Comparison of ENCODE assay signal across 9 mouse cellular contexts in the genomic region with DNA sequence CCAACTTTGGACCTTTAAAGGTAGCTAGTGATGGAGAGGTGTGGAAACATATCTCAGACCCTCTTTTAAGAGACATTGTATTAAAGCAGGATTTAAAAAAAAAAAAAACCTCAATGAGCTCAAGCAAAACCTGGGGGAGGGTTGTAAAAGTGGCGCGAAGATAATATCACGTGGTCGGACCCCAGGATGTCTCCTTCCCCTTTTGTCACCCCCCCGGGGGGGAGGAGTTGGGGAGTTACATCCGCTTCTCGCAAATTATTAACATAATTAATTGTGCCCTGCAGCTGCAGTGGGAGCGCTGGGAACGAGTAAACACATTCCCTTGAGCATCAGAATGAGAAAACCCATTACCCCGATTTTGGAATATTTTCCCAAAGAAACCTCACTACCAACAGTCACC. TPM values are rescaled to one million over a fixed set of nuclear protein-coding genes. Genes with fewer than 3 reads are reported as not detected.
A peak's percentile ranks its signal among the peaks of the same experiment; 100 is the strongest.
DNase-seq lines count a peak whose midpoint lies in the region; ATAC-seq lines count a peak whose summit lies in the region.
"Had no signal": no experiment of that assay in that cellular context is flagged by ENCODE, and none has a peak within 500 bp of the region (broad histone marks: within the 10 kb centered on the region; RNA-seq: fewer than 3 reads in every experiment).

No protein-coding gene starts in this region.

- H3K4me2 ChIP-seq in heart, embryonic 12.5 days = peak overlapping the region; percentile 93
- H3K4me2 ChIP-seq in midbrain, embryonic 12.5 days (replicated peaks) = 0 out of 2 replicates have a peak overlapping the region, but pooled peaks have one; percentile 80
- H3K4me2 ChIP-seq in midbrain, embryonic 13.5 days (replicated peaks) = no peak overlapping the region

- no peak for DNase-seq in heart, postnatal 10 days
- peak; percentile 59 for DNase-seq in thymus, postnatal 25 days
- no peak for DNase-seq in cerebellum, adult 18-20 months
- DNase-seq in testis, postnatal 14 days (ENCODE audit: low spot score) = no peak

- H3K27me3 ChIP-seq in heart, embryonic 12.5 days (replicated peaks) = peaks cover 38% of the 10 kb centered on the region
- H3K27me3 ChIP-seq in midbrain, embryonic 12.5 days = no peaks in the 10 kb centered on the region
- H3K27me3 ChIP-seq in midbrain, embryonic 13.5 days = peaks cover 14% of the 10 kb centered on the region; the same call in 1 of the 2 replicates

- no peak overlapping the region for H3K4me3 ChIP-seq in heart, embryonic 12.5 days
- no peak overlapping the region for H3K4me3 ChIP-seq in midbrain, embryonic 12.5 days
- no peak overlapping the region for H3K4me3 ChIP-seq in midbrain, embryonic 13.5 days (replicated peaks)

- H3K4me1 ChIP-seq in heart, embryonic 12.5 days (replicated peaks) = no peaks in the 10 kb centered on the region
- peaks cover 7% of the 10 kb centered on the region; the same call in 1 of the 2 replicates for H3K4me1 ChIP-seq in midbrain, embryonic 12.5 days
- peaks cover 4% of the 10 kb centered on the region; the same call in 1 of the 2 replicates for H3K4me1 ChIP-seq in midbrain, embryonic 13.5 days (replicated peaks)

- ATAC-seq in heart, embryonic 12.5 days (ENCODE audit: insufficient number of reproducible peaks, low FRiP score) = no peak
- no peak for ATAC-seq in midbrain, embryonic 12.5 days (ENCODE audit: low FRiP score, low read depth)
- ATAC-seq in midbrain, embryonic 13.5 days = no peak
- peak; percentile 47 for ATAC-seq in inflammation-experienced regulatory T-cells, adult 6 months

- 16% methylated on average over 10 of the region's 10 CpGs for WGBS in heart, embryonic 12.5 days
- 26% methylated on average over 10 of the region's 10 CpGs for WGBS in midbrain, embryonic 12.5 days
- WGBS in midbrain, embryonic 13.5 days = 19% methylated on average over 10 of the region's 10 CpGs

- no peak overlapping the region for H3K9ac ChIP-seq in heart, embryonic 12.5 days
- no peak overlapping the region for H3K9ac ChIP-seq in midbrain, embryonic 12.5 days (replicated peaks)
- H3K9ac ChIP-seq in midbrain, embryonic 13.5 days (replicated peaks) = no peak overlapping the region

- no peaks in the 10 kb centered on the region for H3K9me3 ChIP-seq in heart, embryonic 12.5 days (replicated peaks)
- H3K9me3 ChIP-seq in midbrain, embryonic 12.5 days = no peaks in the 10 kb centered on the region
- no peaks in the 10 kb centered on the region for H3K9me3 ChIP-seq in midbrain, embryonic 13.5 days

- no peaks in the 10 kb centered on the region for H3K36me3 ChIP-seq in heart, embryonic 12.5 days
- no peaks in the 10 kb centered on the region for H3K36me3 ChIP-seq in midbrain, embryonic 12.5 days
- H3K36me3 ChIP-seq in midbrain, embryonic 13.5 days = no peaks in the 10 kb centered on the region

- no peak overlapping the region for H3K27ac ChIP-seq in heart, embryonic 12.5 days (ENCODE audit: poor library complexity, severe bottlenecking)
- no peak overlapping the region for H3K27ac ChIP-seq in midbrain, embryonic 12.5 days (replicated peaks)
- H3K27ac ChIP-seq in midbrain, embryonic 13.5 days = no peak overlapping the region

- intact Hi-C loops in heart, postnatal 10 days (cut with DNase I) = no loop called here

RNA-seq across cellular contexts. Expression of a gene that starts 45.1 kb away (rescaled TPM):
- 0.40 and 0.69 TPM in 2 replicates for polyA plus RNA-seq in heart, embryonic 12.5 days (2016; fragmentation: Nextera tagmentation; extraction: Ambion mirVana)
- under 1 TPM; 0.45 to 0.72 TPM for total RNA-seq in heart, postnatal 10 days (2021)
- 5.4 and 5.5 TPM in 2 replicates for polyA plus RNA-seq in midbrain, embryonic 12.5 days (2016; fragmentation: Nextera tagmentation; extraction: Ambion mirVana)
- 4.9 TPM in 2 replicates for polyA plus RNA-seq in midbrain, embryonic 13.5 days (2015; fragmentation: Nextera tagmentation; extraction: Ambion mirVana)
- polyA plus RNA-seq in inflammation-experienced regulatory T-cells, adult 6 months (2017; shearing (Covaris generic)) = not detected
- total RNA-seq: MEL had no signal
